Mouse (Mus musculus) forebrain, embryonic 13.5 days (tissue): ENCODE results near the gene Aimp2. TPM values are rescaled to one million over a fixed set of nuclear protein-coding genes. Genes with fewer than 3 reads are reported as not detected.
A peak's percentile ranks its signal among the peaks of the same experiment; 100 is the strongest.

Source experiments
- ATAC-seq: fragments of 200-750 bp; cut with Nextera tagmentation; 2 replicates; pipeline ENCODE4 v1.8.0; 2017
- H3K27ac ChIP-seq: fragments of 300-500 bp; sonication (generic); 2 replicates; pipeline ENCODE4 v1.5.1; 2015; ENCODE audit warnings: inconsistent platforms, mild to moderate bottlenecking, moderate library complexity
- H3K27me3 ChIP-seq: fragments of 300-500 bp; sonication (generic); 2 replicates; pipeline ENCODE4 v1.6.1; 2015; ENCODE audit warnings: mild to moderate bottlenecking, inconsistent platforms
- H3K36me3 ChIP-seq: fragments of 300-500 bp; sonication (generic); 2 replicates; pipeline ENCODE4 v1.6.1; 2015; ENCODE audit warnings: mild to moderate bottlenecking, inconsistent platforms; ENCODE audit not compliant: poor library complexity, severe bottlenecking
- H3K4me1 ChIP-seq: fragments of 300-500 bp; sonication (generic); 2 replicates; pipeline ENCODE4 v1.6.1; 2015; ENCODE audit warnings: inconsistent platforms
- H3K4me2 ChIP-seq: fragments of 300-500 bp; sonication (generic); 2 replicates; pipeline ENCODE4 v1.6.1; 2015; ENCODE audit warnings: inconsistent platforms, mild to moderate bottlenecking, moderate library complexity
- H3K4me3 ChIP-seq: fragments of 300-500 bp; sonication (generic); 2 replicates; pipeline ENCODE4 v1.5.1; 2015; ENCODE audit warnings: mild to moderate bottlenecking, inconsistent platforms
- H3K9ac ChIP-seq: fragments of 300-500 bp; sonication (generic); 2 replicates; pipeline ENCODE4 v1.6.1; 2015; ENCODE audit warnings: mild to moderate bottlenecking, inconsistent platforms
- H3K9me3 ChIP-seq: fragments of 300-500 bp; sonication (generic); replicated peaks from 2 replicates; pipeline ENCODE4 v1.6.1; 2016; ENCODE audit warnings: inconsistent platforms
- WGBS: fragments of 180-500 bp; shearing (Covaris S2); methylation state at CpG from one replicate; pipeline ENCODE4 v1.1.7; 2015; 5-methylcytosine and 5-hydroxymethylcytosine counted together
- polyA plus RNA-seq: library from polyadenylated mRNA; unstranded; fragments of >200 nt; fragmentation: Nextera tagmentation; extraction: Ambion mirVana; gene quantifications from 2 replicates; pipeline ENCODE4 v1.2.1, GENCODE M21; 2015

Aimp2 gene
- polyA plus RNA-seq = 91.7 and 96.1 TPM in 2 replicates

GRCm38 (mm10) chr5:143909417-143910400 lies at the start of gene Aimp2, which contains the start of gene Pms2:
Gene Aimp2 (minus strand): TSS chr5:143909847.
Gene Pms2 (plus strand): TSS chr5:143909964.
- Histone ChIP-seq H3K36me3 (peaks cover 33% of the 10 kb centered on the region), H3K9ac (peak within 1 kb of the TSS; percentile 67), H3K4me2 (peak within 1 kb of the TSS; percentile 68), H3K4me1 (peaks cover 23% of the 10 kb centered on the region), H3K4me3 (peak within 1 kb of the TSS; percentile 70), H3K9me3 (no peaks in the 10 kb centered on the region), H3K27me3 (no peaks in the 10 kb centered on the region), H3K27ac (peak within 1 kb of the TSS; percentile 77)
- WGBS = under 1% methylated on average over 70 of the region's 70 CpGs
- peak; percentile 99 for ATAC-seq

GRCm38 (mm10) chr5:143957101-143957500 lies 47.5 kb upstream of the Aimp2 start:
- no peak overlapping the region for H3K4me2 ChIP-seq
- no peak for ATAC-seq
- no peaks in the 10 kb centered on the region for H3K4me1 ChIP-seq
- H3K36me3 ChIP-seq = peaks cover 10% of the 10 kb centered on the region; the same call in 1 of the 2 replicates
- H3K9ac ChIP-seq = no peak overlapping the region
- H3K9me3 ChIP-seq = no peaks in the 10 kb centered on the region; the same call in 1 of the 2 replicates
- no peak overlapping the region for H3K4me3 ChIP-seq
- 87% methylated on average over 6 of the region's 6 CpGs for WGBS
- no peaks in the 10 kb centered on the region for H3K27me3 ChIP-seq
- no peak overlapping the region for H3K27ac ChIP-seq

- Histone ChIP-seq H3K27me3 (no peaks in the 10 kb centered on the region), H3K4me3 (no peak overlapping the region), H3K9me3 (no peaks in the 10 kb centered on the region), H3K36me3 (no peaks in the 10 kb centered on the region), H3K4me2 (no peak overlapping the region), H3K4me1 (no peaks in the 10 kb centered on the region), H3K27ac (no peak overlapping the region), H3K9ac (no peak overlapping the region)
- WGBS = 51% methylated on average over 5 of the region's 5 CpGs
- no peak for ATAC-seq
Observed at GRCm38 (mm10) chr5:143950016-143950415, 40.4 kb upstream of the Aimp2 start.

GRCm38 (mm10) chr5:143948361-143948760 lies 38.7 kb upstream of the Aimp2 start:
- Histone ChIP-seq H3K9me3 (no peaks in the 10 kb centered on the region), H3K4me2 (no peak overlapping the region), H3K4me1 (no peaks in the 10 kb centered on the region), H3K27me3 (no peaks in the 10 kb centered on the region), H3K36me3 (no peaks in the 10 kb centered on the region), H3K27ac (no peak overlapping the region), H3K9ac (no peak overlapping the region), H3K4me3 (no peak overlapping the region)
- no peak for ATAC-seq
- WGBS = 90% methylated on average over 12 of the region's 12 CpGs

- WGBS = 84% methylated on average over 14 of the region's 14 CpGs
- H3K4me2 ChIP-seq = no peak overlapping the region
- H3K4me1 ChIP-seq = no peaks in the 10 kb centered on the region
- no peaks in the 10 kb centered on the region for H3K9me3 ChIP-seq
- no peaks in the 10 kb centered on the region for H3K27me3 ChIP-seq
- H3K4me3 ChIP-seq = no peak overlapping the region
- ATAC-seq = no peak
- no peak overlapping the region for H3K9ac ChIP-seq
- H3K36me3 ChIP-seq = no peaks in the 10 kb centered on the region
- peak overlapping the region; percentile 36 for H3K27ac ChIP-seq
Observed at GRCm38 (mm10) chr5:143943231-143944125, 33.8 kb upstream of the Aimp2 start.

- H3K27me3 ChIP-seq = no peaks in the 10 kb centered on the region
- no peak overlapping the region for H3K4me3 ChIP-seq
- no peak overlapping the region for H3K27ac ChIP-seq
- WGBS = 21% methylated on average over 9 of the region's 10 CpGs
- no peaks in the 10 kb centered on the region for H3K36me3 ChIP-seq
- no peak overlapping the region for H3K4me2 ChIP-seq
- no peak for ATAC-seq
- no peaks in the 10 kb centered on the region for H3K4me1 ChIP-seq
- no peak overlapping the region for H3K9ac ChIP-seq
- H3K9me3 ChIP-seq = no peaks in the 10 kb centered on the region
Observed at GRCm38 (mm10) chr5:143941588-143941987, 31.9 kb upstream of the Aimp2 start.

GRCm38 (mm10) chr5:143936156-143936555 lies 26.5 kb upstream of the Aimp2 start:
- H3K36me3 ChIP-seq = peaks cover 12% of the 10 kb centered on the region; the same call in 1 of the 2 replicates
- 0 out of 2 replicates have a peak, but pooled peaks cover 4% of the 10 kb centered on the region for H3K4me1 ChIP-seq
- ATAC-seq = no peak
- 85% methylated on average over 9 of the region's 9 CpGs for WGBS
- no peak overlapping the region for H3K27ac ChIP-seq
- H3K4me3 ChIP-seq = no peak overlapping the region
- H3K9me3 ChIP-seq = no peaks in the 10 kb centered on the region
- no peak overlapping the region for H3K9ac ChIP-seq
- H3K27me3 ChIP-seq = no peaks in the 10 kb centered on the region
- no peak overlapping the region for H3K4me2 ChIP-seq

- Histone ChIP-seq H3K4me2 (no peak overlapping the region), H3K4me3 (no peak overlapping the region), H3K9me3 (no peaks in the 10 kb centered on the region), H3K4me1 (0 out of 2 replicates have a peak, but pooled peaks cover 4% of the 10 kb centered on the region), H3K27me3 (no peaks in the 10 kb centered on the region), H3K36me3 (peaks cover 34% of the 10 kb centered on the region), H3K9ac (no peak overlapping the region), H3K27ac (no peak overlapping the region)
- 91% methylated on average over 1 of the region's 1 CpGs for WGBS
- ATAC-seq = no peak
Observed at GRCm38 (mm10) chr5:143933875-143934274, 24.2 kb upstream of the Aimp2 start.

GRCm38 (mm10) chr5:143933414-143933813 lies 23.8 kb upstream of the Aimp2 start:
- WGBS = 87% methylated on average over 11 of the region's 11 CpGs
- no peak for ATAC-seq
- H3K4me1 ChIP-seq = 0 out of 2 replicates have a peak, but pooled peaks cover 4% of the 10 kb centered on the region

GRCm38 (mm10) chr5:143932831-143933230 lies 23.2 kb upstream of the Aimp2 start, which contains the start of gene Rsph10b:
Gene Rsph10b (plus strand): TSS chr5:143933035.
- Histone ChIP-seq H3K27ac (no peak within 1 kb of the TSS), H3K27me3 (no peaks in the 10 kb centered on the region), H3K9me3 (no peaks in the 10 kb centered on the region), H3K4me2 (peak within 1 kb of the TSS; percentile 30), H3K9ac (no peak within 1 kb of the TSS), H3K4me1 (0 out of 2 replicates have a peak, but pooled peaks cover 4% of the 10 kb centered on the region), H3K36me3 (peaks cover 44% of the 10 kb centered on the region), H3K4me3 (no peak within 1 kb of the TSS)
- WGBS = 11% methylated on average over 8 of the region's 8 CpGs
- ATAC-seq = no peak

More at GRCm38 (mm10) chr5:143933414-143933813, 23.8 kb upstream of the Aimp2 start:
- no peak overlapping the region for H3K9ac ChIP-seq
- H3K4me2 ChIP-seq = no peak overlapping the region
- H3K36me3 ChIP-seq = peaks cover 38% of the 10 kb centered on the region
- H3K9me3 ChIP-seq = no peaks in the 10 kb centered on the region
- no peaks in the 10 kb centered on the region for H3K27me3 ChIP-seq
- no peak overlapping the region for H3K4me3 ChIP-seq
- H3K27ac ChIP-seq = no peak overlapping the region

GRCm38 (mm10) chr5:143931863-143932580 lies 22.4 kb upstream of the Aimp2 start:
- no peak overlapping the region for H3K4me3 ChIP-seq
- peaks cover 44% of the 10 kb centered on the region for H3K36me3 ChIP-seq
- 85% methylated on average over 6 of the region's 6 CpGs for WGBS
- no peak overlapping the region for H3K9ac ChIP-seq
- H3K4me1 ChIP-seq = 0 out of 2 replicates have a peak, but pooled peaks cover 4% of the 10 kb centered on the region
- H3K9me3 ChIP-seq = no peaks in the 10 kb centered on the region
- no peak for ATAC-seq
- H3K27ac ChIP-seq = no peak overlapping the region
- H3K27me3 ChIP-seq = no peaks in the 10 kb centered on the region
- H3K4me2 ChIP-seq = no peak overlapping the region
